Mouse (Mus musculus) ES-Bruce4 (cell line): ENCODE results near the gene Gm6217. TPM values are rescaled to one million over a fixed set of nuclear protein-coding genes. Genes with fewer than 3 reads are reported as not detected.

Source experiments
- H3K27ac ChIP-seq: 2 replicates; pipeline ENCODE4 v1.5.1; 2012; ENCODE audit warnings: low read length, inconsistent platforms; ENCODE audit not compliant: insufficient read depth
- H3K27me3 ChIP-seq: 2 replicates; pipeline ENCODE4 v1.6.1; 2012; ENCODE audit warnings: mild to moderate bottlenecking, low read length, inconsistent platforms; ENCODE audit not compliant: control insufficient read depth, poor library complexity, insufficient read depth, severe bottlenecking
- H3K36me3 ChIP-seq: 2 replicates; pipeline ENCODE4 v1.6.1; 2012; ENCODE audit warnings: inconsistent platforms, mild to moderate bottlenecking, low read length, moderate library complexity; ENCODE audit not compliant: control insufficient read depth, poor library complexity, insufficient read depth, severe bottlenecking
- H3K4me1 ChIP-seq: one replicate; pipeline ENCODE4 v1.8.1; 2011; ENCODE audit warnings: low read length; ENCODE audit not compliant: control insufficient read depth, insufficient read depth
- H3K4me3 ChIP-seq: 2 replicates; pipeline ENCODE4 v1.5.1; 2011; ENCODE audit warnings: low read depth, mild to moderate bottlenecking, low read length
- H3K9ac ChIP-seq: 2 replicates; pipeline ENCODE4 v1.6.1; 2012; ENCODE audit warnings: low read depth, mild to moderate bottlenecking, inconsistent platforms; ENCODE audit not compliant: poor library complexity, severe bottlenecking
- H3K9me3 ChIP-seq: replicated peaks from 2 replicates; pipeline ENCODE4 v1.6.1; 2012; ENCODE audit warnings: mild to moderate bottlenecking, low read length, inconsistent platforms; ENCODE audit not compliant: control insufficient read depth, poor library complexity, insufficient read depth, severe bottlenecking
- CTCF ChIP-seq: IDR thresholded peaks from one replicate; pipeline ENCODE4 v1.8.1; 2011; ENCODE audit warnings: low read depth, low read length
- EP300 ChIP-seq: IDR thresholded peaks from 2 replicates; pipeline ENCODE4 v1.6.1; 2011; ENCODE audit warnings: low read depth, low read length; ENCODE audit not compliant: insufficient read depth
- POLR2A ChIP-seq: IDR thresholded peaks from one replicate; pipeline ENCODE4 v1.8.1; 2011; ENCODE audit warnings: low read length; ENCODE audit not compliant: insufficient read depth
- polyA plus RNA-seq: library from polyadenylated mRNA; stranded (reverse); fragments of >200 nt; gene quantifications from 2 replicates; pipeline ENCODE4 v1.2.4, GENCODE M21; 2011; ENCODE audit warnings: low read depth; ENCODE audit not compliant: missing spikeins, insufficient read depth, insufficient read length

Gene Gm6217
- polyA plus RNA-seq, 1 experiment = not detected

DNA sequence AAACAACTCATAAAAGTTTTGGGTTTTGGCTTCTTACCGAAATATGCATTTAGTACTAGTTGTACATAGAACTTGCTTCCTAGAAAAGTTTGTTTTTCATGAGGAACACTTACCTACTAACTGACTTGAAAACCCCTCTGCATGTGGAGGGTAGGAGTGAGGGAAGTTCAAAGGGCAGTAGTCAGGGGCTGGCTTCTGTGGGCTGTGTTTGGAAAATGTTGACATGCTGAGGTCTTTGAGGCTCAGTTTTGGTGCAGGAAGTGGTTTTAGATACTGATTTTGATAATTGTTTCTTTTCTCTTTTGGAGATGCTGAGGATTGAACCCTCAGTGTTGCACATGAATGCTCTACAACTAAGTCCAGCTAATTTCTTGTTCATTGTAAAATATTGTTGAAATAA lies 30.6 kb downstream of the Gm6217 start:
- H3K9me3 ChIP-seq = no peaks in the 10 kb centered on the region
- no peaks in the 10 kb centered on the region for H3K27me3 ChIP-seq
- peaks cover 27% of the 10 kb centered on the region for H3K36me3 ChIP-seq
- H3K4me1 ChIP-seq = no peaks in the 10 kb centered on the region
- TF ChIP-seq CTCF (no peak), EP300 (no peak), POLR2A (no peak)
- H3K27ac ChIP-seq = no peak overlapping the region
- H3K4me3 ChIP-seq = no peak overlapping the region
- H3K9ac ChIP-seq = no peak overlapping the region

DNA sequence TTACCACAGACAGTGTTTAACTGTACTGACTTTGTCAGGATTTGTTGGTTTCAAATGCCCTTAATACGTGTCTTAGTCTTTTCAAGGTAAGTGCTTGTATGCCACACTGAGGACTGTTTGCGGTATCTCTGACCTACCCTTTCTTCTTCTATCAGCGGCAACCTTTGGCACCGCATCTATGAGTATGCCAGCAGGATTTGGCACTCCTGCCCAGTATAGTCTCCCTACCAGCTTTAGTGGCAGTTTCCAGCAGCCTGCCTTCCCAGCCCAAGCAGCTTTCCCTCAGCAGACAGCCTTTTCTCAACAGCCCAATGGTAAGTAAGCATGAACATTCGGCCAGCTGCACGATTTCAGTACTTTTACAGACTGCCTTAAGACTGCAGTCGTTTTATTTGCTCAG lies 37.9 kb downstream of the Gm6217 start:
- Histone ChIP-seq H3K4me1 (no peaks in the 10 kb centered on the region), H3K4me3 (no peak overlapping the region), H3K27me3 (no peaks in the 10 kb centered on the region), H3K27ac (no peak overlapping the region), H3K9me3 (no peaks in the 10 kb centered on the region), H3K9ac (no peak overlapping the region), H3K36me3 (peaks cover 45% of the 10 kb centered on the region)
- no peak for TF ChIP-seq EP300
- TF ChIP-seq CTCF = no peak
- TF ChIP-seq POLR2A = no peak

Other genes with a start within 250 kb of the Gm6217 start
- gene Mff, start 206.5 kb downstream of the Gm6217 start, polyA plus RNA-seq = 157 and 170 TPM in 2 replicates
- gene Tm4sf20, start 162.9 kb downstream of the Gm6217 start, polyA plus RNA-seq = not detected in 2 replicates
- not detected in 2 replicates for gene Gm47791, start 160.2 kb downstream of the Gm6217 start, polyA plus RNA-seq
- 124 and 133 TPM in 2 replicates for gene Agfg1, start 91.9 kb downstream of the Gm6217 start, polyA plus RNA-seq
- 1.1 TPM in 1 of 2 replicates, not detected in the other for gene A030005L19Rik, start 18.1 kb downstream of the Gm6217 start, polyA plus RNA-seq
- gene A030014E15Rik, start 6.5 kb downstream of the Gm6217 start, polyA plus RNA-seq = not detected in 2 replicates
- not detected in 2 replicates for gene A030003K21Rik, start 12.0 kb upstream of the Gm6217 start, polyA plus RNA-seq
- gene Gm7544, start 24.6 kb upstream of the Gm6217 start, polyA plus RNA-seq = not detected in 2 replicates
- gene Gm47955, start 28.9 kb upstream of the Gm6217 start, polyA plus RNA-seq = not detected in 2 replicates
- gene Gm47959, start 69.1 kb upstream of the Gm6217 start, polyA plus RNA-seq = not detected in 2 replicates
- gene Slc19a3, start 107.0 kb upstream of the Gm6217 start, polyA plus RNA-seq = 3.0 and 4.2 TPM in 2 replicates
- gene Krtap28-10, start 111.1 kb upstream of the Gm6217 start, polyA plus RNA-seq = not detected in 2 replicates
- not detected in 2 replicates for gene Gm47969, start 113.5 kb upstream of the Gm6217 start, polyA plus RNA-seq
- not detected in 2 replicates for gene A030005K14Rik, start 128.0 kb upstream of the Gm6217 start, polyA plus RNA-seq
- not detected in 2 replicates for gene Krtap28-13, start 129.5 kb upstream of the Gm6217 start, polyA plus RNA-seq
- 0.78 TPM in 1 of 2 replicates, not detected in the other for gene Ccl20, start 185.4 kb upstream of the Gm6217 start, polyA plus RNA-seq
- not detected in 2 replicates for gene Daw1, start 228.4 kb upstream of the Gm6217 start, polyA plus RNA-seq